Mouse (Mus musculus): ENCODE results near the gene Hoxc9. TPM values are rescaled to one million over a fixed set of nuclear protein-coding genes. Genes with fewer than 3 reads are reported as not detected.

Hoxc9 gene
- polyA plus RNA-seq, 1 experiment from 2014 or later, result 0.30 TPM

DNA sequence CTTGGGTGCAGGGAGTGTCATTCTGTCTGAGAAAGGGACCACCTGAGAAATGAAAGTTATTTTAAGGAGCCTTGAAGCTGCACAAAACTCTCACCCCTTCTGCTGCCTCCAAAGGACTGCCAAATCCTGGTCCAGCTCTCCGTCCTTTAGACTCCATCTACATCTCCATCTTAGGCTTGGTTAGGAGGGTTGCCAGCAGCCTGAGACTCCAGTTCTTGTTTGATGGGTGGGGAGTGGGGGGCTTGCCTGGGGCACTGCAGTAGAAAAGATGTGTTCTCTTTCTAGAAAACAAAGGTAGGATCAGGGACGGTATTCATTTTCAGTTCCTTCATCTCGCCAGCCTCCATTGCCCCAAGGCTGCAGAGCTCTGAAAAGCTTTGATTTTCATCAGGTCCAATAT lies 21.2 kb downstream of the Hoxc9 start:
- H3K27ac ChIP-seq (replicated peaks), result no peak overlapping the region
- H3K27me3 ChIP-seq, result peaks cover 95% of the 10 kb centered on the region
- H3K9ac ChIP-seq, result no peak overlapping the region
- H3K4me1 ChIP-seq (replicated peaks), result peaks cover 9% of the 10 kb centered on the region
- H3K4me2 ChIP-seq, result no peak overlapping the region
- H3K9me3 ChIP-seq, result no peaks in the 10 kb centered on the region
- no peak overlapping the region for H3K4me3 ChIP-seq
- ATAC-seq (ENCODE audit: low FRiP score, low read depth), result no peak
- 1% methylated on average over 3 of the region's 3 CpGs for WGBS
- no peaks in the 10 kb centered on the region for H3K36me3 ChIP-seq

DNA sequence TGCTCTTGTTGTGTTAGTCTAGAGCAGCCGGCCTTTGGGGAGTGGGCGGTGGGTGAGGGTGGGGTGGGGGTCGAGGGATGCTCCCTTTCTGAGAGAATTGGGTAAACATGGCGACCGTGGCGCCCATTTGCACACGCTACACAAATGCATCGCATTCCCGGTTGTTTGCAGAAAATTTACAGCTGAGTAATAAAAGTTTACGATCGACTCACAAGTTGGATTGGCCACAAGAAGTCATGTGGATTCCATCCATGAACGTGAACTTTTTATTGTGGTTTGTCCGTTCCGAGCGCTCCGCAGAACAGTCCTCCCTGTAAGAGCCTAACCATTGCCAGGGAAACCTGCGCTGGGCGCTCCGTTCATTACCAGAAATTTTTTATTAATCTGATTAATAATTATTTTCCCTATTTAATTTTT lies 21.7 kb downstream of the Hoxc9 start, which contains the start of gene Hoxc6:
Gene Hoxc6 (plus strand): TSS at position 319 of the 417 bp plus-strand sequence.
- H3K36me3 ChIP-seq, result no peaks in the 10 kb centered on the region
- peaks cover 9% of the 10 kb centered on the region for H3K4me1 ChIP-seq (replicated peaks)
- H3K27me3 ChIP-seq, result peaks cover 95% of the 10 kb centered on the region
- no peak within 1 kb of the TSS for H3K9ac ChIP-seq
- no peaks in the 10 kb centered on the region for H3K9me3 ChIP-seq
- 3% methylated on average over 19 of the region's 19 CpGs for WGBS
- no peak within 1 kb of the TSS for H3K27ac ChIP-seq (replicated peaks)
- H3K4me2 ChIP-seq, result peak within 1 kb of the TSS; percentile 59
- H3K4me3 ChIP-seq, result peak within 1 kb of the TSS; percentile 35
- ATAC-seq (ENCODE audit: low FRiP score, low read depth), result no peak

DNA sequence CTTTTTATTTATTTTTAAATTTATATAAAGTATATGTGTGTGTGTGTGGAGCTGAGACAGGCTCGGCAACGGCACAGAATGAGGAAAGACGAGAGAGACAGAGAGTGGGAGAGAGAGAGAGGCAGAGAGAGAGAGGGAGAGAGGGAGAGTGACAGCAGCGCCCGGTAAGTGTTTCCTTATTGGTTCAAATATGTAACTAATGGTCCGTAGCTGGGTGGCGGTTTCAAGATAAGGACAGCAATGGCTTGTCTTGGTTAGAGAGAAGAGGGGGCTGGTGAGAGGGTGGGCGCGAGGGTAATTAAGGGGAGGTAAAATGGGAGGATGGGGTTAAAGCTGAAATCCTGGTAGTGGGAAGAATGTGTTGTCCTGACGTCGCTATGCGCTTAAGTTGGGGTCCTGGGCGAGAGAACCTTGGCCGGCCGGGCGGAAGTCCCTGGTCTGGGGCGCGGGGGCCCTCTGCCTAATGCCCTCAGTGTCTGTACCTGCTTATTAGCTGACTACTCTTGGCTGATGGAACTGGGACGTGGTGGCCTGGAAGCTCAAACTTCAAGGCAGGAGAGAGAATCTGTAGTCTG lies 22.5 kb downstream of the Hoxc9 start:
- Histone ChIP-seq H3K4me1 (replicated peaks) (peaks cover 9% of the 10 kb centered on the region), H3K4me3 (peak overlapping the region; percentile 35), H3K9ac (no peak overlapping the region), H3K36me3 (no peaks in the 10 kb centered on the region), H3K4me2 (peak overlapping the region; percentile 59), H3K9me3 (no peaks in the 10 kb centered on the region), H3K27me3 (peaks cover 96% of the 10 kb centered on the region), H3K27ac (replicated peaks) (no peak overlapping the region)
- ATAC-seq (ENCODE audit: low FRiP score, low read depth), result 0 out of 2 replicates have a peak, but pooled peaks have one; percentile 11
- WGBS, result 1% methylated on average over 19 of the region's 19 CpGs

DNA sequence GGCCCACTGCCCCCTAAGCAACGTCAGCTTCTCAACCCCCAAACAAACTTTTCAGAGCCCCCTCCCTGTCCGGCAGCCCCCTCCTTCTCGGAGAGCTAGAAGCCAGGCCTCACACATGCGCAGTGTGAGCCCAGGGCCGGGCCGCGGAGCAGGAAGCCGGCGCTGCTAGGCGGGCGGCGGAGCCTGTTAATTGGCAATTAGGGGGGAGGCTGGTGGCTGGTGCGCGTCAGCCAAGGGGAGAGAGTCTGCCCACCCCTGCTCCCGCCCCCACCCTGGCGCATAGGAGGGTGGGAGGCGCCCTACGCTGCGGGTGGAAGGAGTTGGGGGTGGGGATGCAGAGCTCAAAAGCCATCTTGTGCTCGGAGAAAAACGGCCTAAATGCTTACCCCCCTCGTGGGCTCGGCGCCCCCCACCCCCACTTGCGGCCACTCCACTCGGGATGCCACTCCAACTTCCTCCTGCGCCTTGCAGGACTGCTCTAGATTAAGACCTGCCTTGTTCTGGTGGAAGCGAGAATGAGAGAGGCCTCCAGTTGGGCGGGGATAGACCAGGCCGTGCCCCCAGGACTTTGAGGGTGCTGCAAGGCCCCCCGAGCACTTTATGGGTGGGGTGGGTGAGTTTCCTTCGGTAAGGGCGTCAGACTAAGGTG lies 23.1 kb downstream of the Hoxc9 start:
- Histone ChIP-seq H3K27ac (replicated peaks) (no peak overlapping the region), H3K4me2 (peak overlapping the region; percentile 59)

DNA sequence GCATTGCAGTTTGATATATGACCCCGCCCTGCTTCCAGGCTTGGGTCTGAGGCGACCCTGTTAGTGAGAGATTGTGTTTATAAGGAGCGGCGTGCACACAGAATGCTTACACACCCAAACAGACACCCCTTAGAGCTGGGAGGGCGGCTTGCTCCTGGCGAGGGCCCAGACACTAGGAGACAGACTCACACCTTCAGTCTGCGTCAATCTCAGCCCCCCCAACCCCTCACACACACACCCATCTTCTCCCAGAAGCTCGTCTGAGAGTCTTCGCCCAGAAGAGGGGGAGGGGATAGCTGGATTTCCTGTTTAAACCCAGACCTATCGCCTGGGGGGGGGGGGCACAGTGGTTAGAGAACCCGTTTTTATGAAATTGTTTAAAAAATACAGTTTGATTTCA lies 23.7 kb downstream of the Hoxc9 start:
- Histone ChIP-seq H3K4me2 (no peak overlapping the region), H3K4me3 (no peak overlapping the region), H3K4me1 (replicated peaks) (peaks cover 9% of the 10 kb centered on the region), H3K36me3 (no peaks in the 10 kb centered on the region), H3K9me3 (no peaks in the 10 kb centered on the region), H3K27me3 (peaks cover 97% of the 10 kb centered on the region), H3K9ac (no peak overlapping the region), H3K27ac (replicated peaks) (no peak overlapping the region)
- 1% methylated on average over 11 of the region's 11 CpGs for WGBS
- ATAC-seq (ENCODE audit: low FRiP score, low read depth), result no peak

More for the DNA sequence above, 23.1 kb downstream of the Hoxc9 start:
- Histone ChIP-seq H3K36me3 (no peaks in the 10 kb centered on the region), H3K9ac (no peak overlapping the region), H3K27me3 (peaks cover 97% of the 10 kb centered on the region), H3K4me1 (replicated peaks) (peaks cover 9% of the 10 kb centered on the region), H3K9me3 (no peaks in the 10 kb centered on the region), H3K4me3 (peak overlapping the region; percentile 35)
- ATAC-seq (ENCODE audit: low FRiP score, low read depth), result peak; percentile 38; the same call in 1 of the 2 replicates
- WGBS, result under 1% methylated on average over 22 of the region's 33 CpGs

DNA sequence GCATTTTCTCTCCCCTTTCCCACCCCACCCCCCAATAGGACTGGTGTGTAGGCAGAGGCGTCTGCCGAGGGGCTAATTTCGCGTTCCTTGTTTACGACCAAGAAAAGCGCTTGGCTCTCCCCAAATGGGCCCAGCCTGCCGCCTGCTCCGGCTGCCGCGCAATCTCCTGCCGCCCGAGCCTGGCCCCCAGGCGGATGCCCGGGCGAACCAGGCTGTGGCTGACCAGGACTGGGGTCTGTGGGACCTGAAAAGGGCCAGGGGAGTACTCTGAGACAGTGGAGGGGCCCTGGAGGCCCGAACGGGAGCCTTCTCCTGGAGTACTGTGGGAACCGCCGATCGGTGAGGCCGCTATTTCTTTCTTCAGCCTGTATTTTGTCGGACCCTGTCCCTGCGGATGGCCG lies 24.3 kb downstream of the Hoxc9 start:
- H3K27ac ChIP-seq (replicated peaks), result no peak overlapping the region
- H3K27me3 ChIP-seq, result peaks cover 97% of the 10 kb centered on the region
- peaks cover 9% of the 10 kb centered on the region for H3K4me1 ChIP-seq (replicated peaks)

DNA sequence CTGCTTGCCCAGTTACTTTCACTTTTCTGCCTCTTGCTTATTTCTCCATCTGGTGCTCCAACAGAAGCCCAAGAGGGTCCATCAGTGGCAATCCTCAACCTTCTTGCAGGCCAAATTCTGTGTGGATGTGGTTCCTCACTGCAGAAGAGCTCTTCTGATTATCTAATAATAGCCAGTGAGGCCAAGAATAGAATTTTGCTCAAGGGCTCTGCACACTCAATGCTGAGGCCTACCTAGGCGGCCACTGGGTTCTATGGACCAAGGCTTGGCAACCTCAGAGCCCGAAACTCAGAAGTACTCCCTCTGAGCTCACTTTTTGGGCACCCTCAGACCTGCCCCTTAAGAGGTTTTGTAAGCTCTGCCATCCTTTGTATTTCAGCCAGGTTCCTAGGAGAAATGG lies 25.1 kb downstream of the Hoxc9 start:
- ATAC-seq (ENCODE audit: low FRiP score, low read depth), result no peak
- Histone ChIP-seq H3K4me1 (replicated peaks) (peaks cover 9% of the 10 kb centered on the region), H3K4me3 (no peak overlapping the region), H3K9me3 (no peaks in the 10 kb centered on the region), H3K4me2 (no peak overlapping the region), H3K9ac (no peak overlapping the region), H3K27ac (replicated peaks) (no peak overlapping the region), H3K27me3 (peaks cover 99% of the 10 kb centered on the region), H3K36me3 (no peaks in the 10 kb centered on the region)
- WGBS, result 14% methylated on average over 2 of the region's 2 CpGs

More for the DNA sequence above, 24.3 kb downstream of the Hoxc9 start:
- no peak overlapping the region for H3K9ac ChIP-seq
- H3K36me3 ChIP-seq, result no peaks in the 10 kb centered on the region
- no peak for ATAC-seq (ENCODE audit: low FRiP score, low read depth)
- H3K9me3 ChIP-seq, result no peaks in the 10 kb centered on the region
- H3K4me2 ChIP-seq, result 0 out of 2 replicates have a peak overlapping the region, but pooled peaks have one; percentile 4
- WGBS, result 1% methylated on average over 24 of the region's 24 CpGs
- 0 out of 2 replicates have a peak overlapping the region, but pooled peaks have one; percentile 6 for H3K4me3 ChIP-seq

DNA sequence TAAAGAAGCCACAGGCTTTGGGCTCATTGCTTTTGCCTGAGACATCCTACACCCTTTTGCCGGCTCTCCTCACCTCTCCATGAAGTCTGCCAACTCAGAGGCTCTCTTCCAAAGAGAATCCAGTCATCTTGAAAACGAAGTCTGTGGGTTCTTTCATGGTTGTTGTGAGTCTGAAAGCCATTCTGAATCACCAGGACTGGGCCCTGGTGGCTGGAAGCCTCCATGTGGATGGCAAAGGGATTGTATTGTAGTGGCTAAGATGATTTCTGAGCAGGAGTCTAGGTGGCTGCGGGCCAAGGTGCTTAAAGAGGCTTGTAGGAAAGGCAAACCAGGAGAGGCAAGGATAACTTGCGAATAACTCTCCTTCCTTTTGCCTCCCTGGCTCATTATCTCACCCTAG lies 25.9 kb downstream of the Hoxc9 start:
- Histone ChIP-seq H3K4me1 (replicated peaks) (peaks cover 9% of the 10 kb centered on the region), H3K4me2 (no peak overlapping the region), H3K27me3 (peaks cover 99% of the 10 kb centered on the region), H3K4me3 (no peak overlapping the region), H3K27ac (replicated peaks) (no peak overlapping the region), H3K36me3 (no peaks in the 10 kb centered on the region), H3K9me3 (no peaks in the 10 kb centered on the region), H3K9ac (no peak overlapping the region)
- WGBS, result 10% methylated on average over 4 of the region's 4 CpGs
- ATAC-seq (ENCODE audit: low FRiP score, low read depth), result no peak

DNA sequence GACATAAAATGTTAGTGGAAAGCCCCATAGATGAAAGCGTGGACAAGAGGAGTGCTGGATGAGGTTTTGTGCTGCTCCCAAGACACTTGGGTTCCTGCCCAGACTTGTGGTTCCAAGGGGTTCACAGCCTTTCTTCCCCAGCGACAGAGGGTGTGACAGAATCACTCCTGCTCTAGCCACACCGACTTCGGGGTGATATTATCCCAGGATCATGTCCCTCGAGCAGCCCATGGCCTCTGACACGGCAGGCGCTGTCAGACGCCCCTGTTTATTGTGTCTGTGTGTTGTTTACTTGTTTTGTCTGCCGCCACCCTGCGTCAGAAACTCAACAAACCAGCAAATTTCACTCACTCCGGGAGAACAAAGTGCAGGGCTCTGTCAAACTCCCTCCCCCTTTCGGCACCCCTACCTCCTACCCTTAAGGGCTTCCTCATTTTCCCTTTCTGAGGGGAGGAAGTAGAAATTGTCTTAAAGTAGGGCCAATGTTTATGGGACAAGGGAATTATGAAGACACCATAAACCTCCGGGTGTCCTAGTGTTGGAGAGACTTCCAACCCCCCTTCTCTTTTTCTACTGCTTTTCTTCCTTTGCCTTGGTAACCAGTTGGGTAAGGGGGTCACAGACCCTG lies 26.7 kb downstream of the Hoxc9 start:
- Histone ChIP-seq H3K9ac (no peak overlapping the region), H3K27me3 (peaks cover 99% of the 10 kb centered on the region), H3K4me1 (replicated peaks) (peaks cover 9% of the 10 kb centered on the region), H3K4me3 (no peak overlapping the region), H3K36me3 (no peaks in the 10 kb centered on the region), H3K27ac (replicated peaks) (no peak overlapping the region), H3K4me2 (no peak overlapping the region), H3K9me3 (no peaks in the 10 kb centered on the region)
- WGBS, result 5% methylated on average over 13 of the region's 13 CpGs
- ATAC-seq (ENCODE audit: low FRiP score, low read depth), result no peak

DNA sequence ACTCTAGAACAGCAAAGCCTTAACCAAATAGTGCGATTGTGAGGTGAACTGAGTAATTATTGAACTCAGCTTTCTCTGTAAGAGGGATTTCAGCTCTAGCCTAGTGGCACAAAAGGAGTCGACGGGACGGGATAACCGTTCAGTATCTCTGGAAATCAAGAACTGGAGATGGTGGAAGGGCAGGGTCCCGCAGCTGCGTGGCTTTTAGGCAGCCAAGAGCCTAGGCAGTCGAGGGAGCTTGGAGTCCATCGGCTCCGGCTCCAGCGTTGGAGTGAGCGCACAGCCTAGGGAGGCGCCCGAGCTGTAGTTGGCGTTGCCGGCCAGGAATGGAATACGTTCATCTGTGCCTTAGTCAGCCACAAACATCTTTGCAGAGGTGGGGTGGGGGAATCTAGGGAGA lies 29.1 kb downstream of the Hoxc9 start:
- Histone ChIP-seq H3K9me3 (no peaks in the 10 kb centered on the region), H3K9ac (no peak overlapping the region), H3K4me2 (no peak overlapping the region), H3K36me3 (no peaks in the 10 kb centered on the region), H3K27ac (replicated peaks) (no peak overlapping the region), H3K4me3 (no peak overlapping the region), H3K4me1 (replicated peaks) (no peaks in the 10 kb centered on the region), H3K27me3 (peaks cover 99% of the 10 kb centered on the region)
- 3% methylated on average over 17 of the region's 17 CpGs for WGBS
- no peak for ATAC-seq (ENCODE audit: low FRiP score, low read depth)

DNA sequence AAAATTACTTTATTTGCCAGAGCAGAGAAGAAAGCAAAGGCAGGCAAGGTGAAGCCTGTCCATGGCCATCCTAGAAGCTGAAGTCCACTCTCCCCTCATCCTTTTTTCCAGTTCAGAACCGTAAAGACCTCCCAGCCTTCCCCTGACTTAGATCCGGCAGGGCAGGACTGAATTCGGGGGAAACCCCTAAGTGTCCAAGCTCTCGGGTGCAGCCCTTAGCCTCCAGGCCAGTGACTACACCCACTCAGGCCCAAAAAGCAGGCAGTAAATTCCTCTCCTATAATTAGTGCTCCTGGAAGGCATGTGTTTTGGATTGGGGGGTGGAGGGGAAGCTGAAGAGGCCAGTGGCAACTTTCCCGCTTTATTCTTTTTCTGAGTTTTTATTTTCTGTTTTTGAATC lies 29.6 kb downstream of the Hoxc9 start:
- Histone ChIP-seq H3K4me1 (replicated peaks) (no peaks in the 10 kb centered on the region), H3K27me3 (peaks cover 97% of the 10 kb centered on the region), H3K9ac (no peak overlapping the region), H3K36me3 (no peaks in the 10 kb centered on the region), H3K9me3 (no peaks in the 10 kb centered on the region), H3K4me3 (no peak overlapping the region), H3K27ac (replicated peaks) (no peak overlapping the region), H3K4me2 (no peak overlapping the region)
- 7% methylated on average over 5 of the region's 5 CpGs for WGBS
- ATAC-seq (ENCODE audit: low FRiP score, low read depth), result no peak

DNA sequence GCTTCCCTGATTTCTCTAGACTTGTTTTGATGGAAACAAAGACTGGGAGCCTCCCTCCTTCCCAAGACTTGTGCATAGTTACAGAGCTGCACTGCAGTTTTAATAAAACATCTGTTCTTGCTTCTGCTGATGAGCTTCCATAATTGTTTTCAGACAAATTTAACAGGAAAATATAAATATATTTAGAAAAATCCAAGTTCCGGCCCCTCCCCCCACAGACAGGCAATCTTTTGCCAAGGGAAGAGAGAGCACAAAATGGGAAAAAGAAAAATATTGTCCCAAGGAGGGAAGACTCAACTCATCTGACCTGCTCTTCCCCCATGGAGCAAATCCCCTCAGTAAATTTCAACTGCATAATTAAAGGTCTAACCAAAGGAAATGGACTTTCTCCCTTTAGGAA lies 30.1 kb downstream of the Hoxc9 start:
- H3K9ac ChIP-seq, result no peak overlapping the region
- no peak overlapping the region for H3K27ac ChIP-seq (replicated peaks)
- 13% methylated on average over 1 of the region's 1 CpGs for WGBS
- H3K9me3 ChIP-seq, result no peaks in the 10 kb centered on the region
- peaks cover 94% of the 10 kb centered on the region for H3K27me3 ChIP-seq
- no peak overlapping the region for H3K4me3 ChIP-seq
- no peaks in the 10 kb centered on the region for H3K4me1 ChIP-seq (replicated peaks)
- H3K36me3 ChIP-seq, result no peaks in the 10 kb centered on the region
- no peak for ATAC-seq (ENCODE audit: low FRiP score, low read depth)
- H3K4me2 ChIP-seq, result no peak overlapping the region
